Mouse (Mus musculus): ENCODE data around the gene Ikzf3. TPM values are rescaled to one million over a fixed set of nuclear protein-coding genes. Genes with fewer than 3 reads are reported as not detected.

Ikzf3 gene
- total RNA-seq, 4 experiments from 2014 or later: not detected

DNA sequence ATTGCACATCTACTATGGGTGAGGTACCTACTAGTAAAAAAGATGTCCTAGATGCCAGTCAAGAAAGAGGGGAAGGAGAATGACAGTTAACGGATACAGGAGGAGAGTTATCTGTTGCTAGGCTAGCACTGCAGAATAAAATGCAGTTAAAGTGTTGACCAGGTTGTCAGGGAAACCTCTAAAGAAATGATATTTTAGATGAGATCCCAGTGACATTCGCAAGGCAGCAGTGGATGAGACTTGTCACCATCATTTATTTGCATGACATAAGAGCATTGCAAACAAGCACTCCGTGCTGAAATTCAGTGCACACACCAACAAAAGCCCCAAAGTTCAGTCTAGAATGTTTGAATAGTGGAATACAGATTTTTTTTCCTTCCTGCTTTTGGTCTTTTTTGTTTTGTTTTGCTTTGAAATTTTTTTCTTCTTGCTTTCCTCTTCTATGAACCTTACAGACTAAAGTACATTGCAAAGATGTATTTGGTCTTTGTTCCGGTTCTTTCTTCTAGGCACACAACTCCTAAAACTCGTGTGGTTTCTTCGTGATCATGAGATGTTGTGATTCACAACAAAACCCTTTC is 32.4 kb downstream of the Ikzf3 start:
- DNase-seq (ENCODE audit: low spot score in 2 of 2): no peak

- no peak for DNase-seq (ENCODE audit: low spot score in 2 of 2)
Observed at GRCm38 (mm10) chr11:98512881-98513280, 33.0 kb downstream of the Ikzf3 start.

DNA sequence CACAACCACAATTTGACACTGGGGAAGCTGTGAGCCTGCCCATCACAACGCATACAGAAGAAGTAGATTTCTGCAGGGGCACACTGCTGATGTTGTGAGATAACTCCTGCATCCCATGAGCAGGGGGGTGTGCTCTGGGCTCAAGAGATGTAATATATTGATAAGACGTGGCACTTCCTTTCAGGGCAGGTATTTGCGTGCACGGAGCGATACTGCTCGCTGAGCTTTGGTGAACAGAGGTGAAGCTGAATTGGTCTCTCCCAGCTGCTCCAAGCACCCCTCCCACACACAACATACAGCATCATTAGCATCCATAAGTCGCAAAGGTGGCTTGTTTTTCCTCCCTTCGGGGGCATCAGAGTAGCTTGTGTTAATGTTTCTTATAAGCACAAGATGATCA is 35.7 kb downstream of the Ikzf3 start:
- no peak for DNase-seq (ENCODE audit: low spot score in 2 of 2)

DNA sequence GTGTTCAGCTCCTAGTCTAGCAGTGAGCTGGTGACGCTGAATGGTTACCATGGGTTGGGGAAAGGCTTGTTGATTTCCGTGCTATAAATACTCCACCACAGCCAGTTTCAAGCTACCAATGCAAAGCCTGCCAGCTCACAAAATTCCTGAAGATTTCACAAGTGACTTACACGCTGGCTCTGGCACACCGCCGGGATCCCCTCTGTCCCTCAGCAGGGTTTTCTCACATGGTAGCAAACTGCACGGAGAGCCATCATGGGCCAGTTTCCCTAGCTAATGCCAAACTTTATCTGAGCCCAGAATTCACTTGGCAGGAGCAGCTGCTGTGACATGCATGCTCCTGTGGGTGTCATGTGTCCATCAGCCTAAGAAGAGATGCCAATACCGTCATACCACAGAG is 36.4 kb downstream of the Ikzf3 start:
- DNase-seq (ENCODE audit: low spot score in 2 of 2): peak; percentile 41 to 47

DNA sequence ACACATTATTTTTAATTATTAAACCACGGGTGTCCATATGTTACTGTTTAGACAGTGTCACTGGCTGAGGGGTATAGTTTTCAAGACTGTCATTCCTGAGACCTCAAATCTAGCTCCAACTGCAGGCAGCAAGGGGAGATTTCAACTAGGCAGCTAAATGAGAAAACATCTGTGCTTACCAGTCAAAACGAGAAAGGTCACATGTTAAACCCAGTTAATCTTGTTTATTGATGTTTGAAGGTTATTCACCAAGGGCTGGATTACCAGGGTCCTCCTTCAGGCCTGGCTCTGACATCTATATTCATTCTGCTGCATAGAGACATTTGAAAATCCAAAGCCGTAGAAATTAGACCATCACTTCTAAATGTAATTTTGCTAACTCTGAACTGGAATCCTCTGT is 40.9 kb downstream of the Ikzf3 start:
- no peak for DNase-seq (ENCODE audit: low spot score in 2 of 2)

DNA sequence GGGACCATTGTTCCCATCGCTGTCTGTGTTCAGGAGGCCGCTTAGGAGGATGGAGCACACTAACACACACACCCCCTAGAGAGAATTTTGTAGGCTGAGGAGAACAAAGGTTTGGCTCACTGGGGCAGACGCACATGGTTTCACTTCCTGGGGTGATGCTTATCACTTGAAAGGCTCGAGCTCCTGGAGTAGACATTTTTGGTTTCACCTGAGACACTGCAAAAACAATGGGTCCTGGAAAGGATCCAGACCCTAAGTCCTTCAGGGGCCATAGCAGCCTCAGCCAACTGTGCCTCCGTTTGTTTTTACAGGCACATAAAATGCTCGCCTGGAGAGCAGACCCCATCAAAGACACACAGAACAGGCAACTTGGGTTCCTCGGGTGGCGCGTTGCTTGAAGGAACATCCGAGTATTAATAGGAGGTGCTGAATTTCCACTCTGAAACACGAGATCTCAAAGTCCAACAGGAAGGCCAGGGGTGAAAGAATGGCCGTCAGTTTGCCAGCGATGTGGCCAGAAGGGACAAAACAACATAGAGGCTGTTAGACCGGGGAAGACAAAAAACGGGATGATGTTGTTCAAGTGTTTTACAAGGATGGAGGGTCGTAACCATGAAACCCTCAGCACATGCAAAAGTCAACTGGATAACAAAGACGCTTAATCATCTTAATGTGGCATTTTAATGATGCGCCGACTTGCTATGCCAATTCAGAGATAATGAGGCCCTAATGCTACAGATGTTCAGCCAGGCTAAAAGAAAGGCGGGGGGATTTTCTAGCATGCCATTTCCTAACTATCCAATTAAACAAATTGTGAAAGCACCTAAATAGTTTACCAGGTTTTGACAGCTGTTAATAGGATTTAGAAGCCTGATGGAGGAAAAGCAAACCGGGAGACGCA is 48.2 kb downstream of the Ikzf3 start:
- DNase-seq (ENCODE audit: low spot score in 2 of 2): no peak

DNA sequence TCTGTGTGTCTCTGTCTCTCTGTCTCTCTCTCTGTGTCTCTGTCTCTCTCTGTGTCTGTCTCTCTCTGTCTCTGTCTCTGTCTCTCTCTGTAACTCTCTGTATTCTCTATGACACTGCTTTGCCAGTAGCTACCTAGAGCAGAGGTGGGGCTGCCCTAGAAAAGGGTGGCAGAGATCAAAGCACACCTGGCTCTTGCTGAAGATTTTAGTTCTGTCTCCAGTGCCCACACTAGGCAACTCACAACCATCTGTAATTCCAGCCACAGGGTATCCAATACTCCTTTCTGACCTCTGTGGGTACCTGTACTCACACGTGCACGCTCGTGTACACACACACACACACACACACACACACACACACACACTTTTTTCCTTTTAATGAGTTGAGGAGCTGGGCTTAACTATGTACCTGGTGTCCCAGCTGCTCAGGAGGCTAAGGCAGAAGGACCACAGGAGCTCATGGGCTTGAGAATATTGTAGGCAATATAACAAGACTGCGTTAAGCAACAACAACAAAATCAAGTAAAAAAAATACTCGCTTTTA is 50.6 kb downstream of the Ikzf3 start:
- DNase-seq (ENCODE audit: low spot score in 2 of 2): no peak

DNA sequence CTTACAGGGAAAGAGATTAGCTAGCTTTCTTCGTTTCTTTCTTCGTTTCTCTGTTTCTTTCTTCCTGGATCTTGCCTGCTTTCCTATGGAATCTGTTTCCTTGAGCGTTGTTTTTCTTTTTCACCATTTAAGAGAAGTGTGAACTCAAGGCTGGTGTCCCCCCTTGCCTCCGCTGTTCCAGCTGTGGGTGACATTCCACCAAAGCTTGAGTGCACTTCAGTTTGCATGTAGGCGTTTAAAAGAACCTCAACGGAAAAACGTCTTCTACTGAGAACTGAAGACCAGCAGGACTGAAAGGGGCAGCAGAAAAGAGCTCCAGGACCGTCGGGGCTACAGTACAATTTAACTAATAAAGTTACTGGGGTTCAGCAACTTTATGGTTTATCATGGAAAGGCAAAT is 52.4 kb downstream of the Ikzf3 start:
- DNase-seq (ENCODE audit: low spot score in 2 of 2): no peak

DNA sequence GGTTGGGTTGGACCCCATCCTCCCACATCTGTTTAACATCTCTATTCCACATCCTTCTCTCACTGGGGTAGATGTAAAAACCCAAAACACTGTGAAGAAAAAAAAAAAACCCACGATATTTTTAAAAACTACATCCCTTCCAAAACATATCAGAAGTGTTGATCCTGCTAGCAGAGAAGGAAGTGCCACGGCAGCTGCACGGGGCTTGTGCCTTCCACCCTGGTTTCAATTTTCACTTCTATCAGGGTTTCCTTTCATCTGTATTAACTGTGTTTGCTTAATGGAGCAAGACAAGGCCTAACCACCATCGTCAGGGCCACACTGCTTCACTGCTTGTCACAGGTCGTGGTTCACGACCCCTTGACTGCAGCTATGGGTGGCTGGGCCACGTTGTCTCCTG is 52.9 kb downstream of the Ikzf3 start:
- DNase-seq (ENCODE audit: low spot score in 2 of 2): no peak

GRCm38 (mm10) chr11:98491571-98491970 is 54.3 kb downstream of the Ikzf3 start:
- no peak for DNase-seq (ENCODE audit: low spot score in 2 of 2)

DNA sequence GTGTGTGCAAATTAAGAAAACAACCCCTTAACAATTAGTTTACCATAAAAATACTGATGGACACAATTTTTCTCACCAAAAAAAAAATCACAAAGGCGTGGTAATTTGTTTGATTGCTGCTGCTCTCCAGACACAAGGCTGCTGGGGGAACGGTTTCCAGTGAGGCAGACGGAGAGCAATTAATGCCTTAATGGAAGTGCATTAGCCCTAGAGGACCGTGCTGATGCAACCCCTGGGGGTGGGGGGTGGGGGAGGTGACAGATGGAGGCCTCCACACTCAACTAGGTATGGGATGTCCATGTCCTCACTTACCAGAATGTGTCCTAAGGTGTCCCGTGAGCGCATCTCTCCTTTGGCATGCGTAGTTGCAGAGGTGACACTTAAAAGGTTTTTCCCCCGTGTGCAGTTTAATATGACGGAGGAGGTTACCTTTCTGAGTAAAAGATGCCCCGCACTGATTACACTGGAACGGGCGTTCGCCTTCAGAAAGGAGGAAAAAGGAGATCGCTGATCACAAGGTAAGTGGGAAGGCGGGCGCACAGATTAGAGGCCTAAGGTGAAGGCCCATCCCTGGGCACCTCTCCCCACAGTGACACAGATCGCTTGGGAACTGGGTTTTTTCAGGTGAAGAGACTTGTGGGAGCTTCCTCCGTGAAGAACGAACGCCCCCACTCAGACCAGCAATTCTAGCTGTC is 57.1 kb downstream of the Ikzf3 start:
- no peak for DNase-seq (ENCODE audit: low spot score in 2 of 2)

DNA sequence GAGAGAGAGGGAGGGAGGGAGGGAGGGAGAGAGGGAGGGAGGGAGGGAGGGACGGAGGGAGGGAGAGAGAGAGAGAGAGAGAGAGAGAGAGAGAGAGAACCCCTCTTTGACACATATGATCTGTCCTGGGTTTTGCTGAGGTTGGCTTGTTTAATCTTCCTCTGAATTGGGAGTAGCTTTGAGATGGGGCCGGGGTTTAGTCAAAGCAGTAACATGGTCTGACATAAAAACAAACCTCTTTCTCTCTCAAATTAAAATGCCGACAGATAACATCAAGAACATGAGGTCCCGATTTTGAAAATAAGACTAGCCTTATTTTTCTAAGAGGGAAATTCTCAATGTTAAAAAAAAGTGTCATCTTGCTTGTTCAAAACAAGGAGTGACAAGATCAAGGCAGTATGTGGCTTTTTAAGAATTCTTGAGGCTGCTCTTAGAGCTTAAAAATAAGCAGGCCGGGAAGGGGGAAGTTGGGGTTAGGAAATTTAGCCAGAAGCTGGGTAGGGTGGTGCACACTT is 58.2 kb downstream of the Ikzf3 start:
- DNase-seq (ENCODE audit: low spot score in 2 of 2): no peak

- no peak for DNase-seq (ENCODE audit: low spot score in 2 of 2)
Observed at GRCm38 (mm10) chr11:98485749-98486148, 60.1 kb downstream of the Ikzf3 start.

GRCm38 (mm10) chr11:98482067-98482466 is 63.8 kb downstream of the Ikzf3 start:
- DNase-seq (ENCODE audit: low spot score in 2 of 2): no peak

DNA sequence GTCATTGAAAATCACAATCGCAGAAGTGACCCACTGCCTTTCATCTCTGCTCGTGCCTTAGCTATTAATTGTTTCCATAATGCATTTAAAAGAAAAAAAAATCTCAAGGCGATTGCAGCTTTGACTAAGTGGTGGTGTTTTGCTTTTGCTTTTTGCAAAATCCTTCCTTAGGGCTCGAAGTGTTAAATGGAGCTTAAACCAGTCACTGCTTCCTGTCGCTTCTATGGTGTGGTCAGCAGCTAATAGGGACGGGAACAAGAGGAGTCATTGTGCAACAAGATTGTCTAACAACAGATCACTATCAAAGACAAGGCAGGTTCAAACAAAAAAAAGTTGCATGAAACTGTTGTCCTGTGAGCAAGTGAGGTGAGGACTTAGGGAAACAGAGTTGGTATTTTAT is 64.6 kb downstream of the Ikzf3 start:
- no peak for DNase-seq (ENCODE audit: low spot score in 2 of 2)

GRCm38 (mm10) chr11:98479940-98480497 is 65.8 kb downstream of the Ikzf3 start:
- no peak for DNase-seq (ENCODE audit: low spot score in 2 of 2)

DNA sequence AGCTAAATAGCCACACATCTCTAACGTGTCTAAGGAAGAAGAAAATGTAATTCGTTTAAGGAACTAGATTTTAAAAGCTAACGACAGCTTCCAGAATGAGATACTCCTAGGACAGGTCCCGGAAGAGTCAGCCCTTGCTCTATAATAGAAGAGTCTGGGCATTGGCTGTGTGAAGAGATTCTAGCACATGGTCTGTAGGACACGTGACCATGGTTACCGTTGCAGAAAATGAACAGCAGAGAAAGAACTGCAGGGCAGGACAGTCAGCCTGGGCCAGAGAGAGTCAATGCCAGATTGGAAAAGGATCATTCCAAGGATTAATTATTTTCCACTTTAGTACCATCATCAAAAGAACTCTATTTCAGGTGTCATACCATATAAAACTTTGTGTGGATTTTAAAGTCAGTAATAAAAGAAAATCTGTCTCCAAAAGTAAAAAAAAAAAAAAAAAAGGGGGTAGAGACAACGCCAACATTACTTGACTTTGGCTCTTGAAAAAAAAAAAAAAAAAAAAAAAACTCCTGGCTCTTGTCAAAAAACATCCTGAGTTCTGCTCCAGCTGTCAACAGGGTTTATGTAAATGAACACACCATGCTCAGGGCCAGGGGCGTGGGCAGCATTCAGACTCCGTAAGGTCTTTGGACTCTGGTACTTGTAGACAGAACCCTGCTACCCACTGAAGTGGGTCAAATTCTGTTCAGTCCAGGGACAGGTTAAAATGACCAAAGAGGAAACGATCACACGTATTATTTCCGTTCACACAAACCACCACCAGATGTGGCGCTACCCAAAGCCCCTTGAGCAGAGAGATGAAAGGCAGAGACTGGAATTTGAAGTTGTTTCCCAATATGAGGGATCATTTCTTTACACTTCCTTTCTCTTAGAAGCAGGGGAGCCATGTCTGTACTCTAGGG is 66.5 kb downstream of the Ikzf3 start:
- DNase-seq (ENCODE audit: low spot score in 2 of 2): no peak

DNA sequence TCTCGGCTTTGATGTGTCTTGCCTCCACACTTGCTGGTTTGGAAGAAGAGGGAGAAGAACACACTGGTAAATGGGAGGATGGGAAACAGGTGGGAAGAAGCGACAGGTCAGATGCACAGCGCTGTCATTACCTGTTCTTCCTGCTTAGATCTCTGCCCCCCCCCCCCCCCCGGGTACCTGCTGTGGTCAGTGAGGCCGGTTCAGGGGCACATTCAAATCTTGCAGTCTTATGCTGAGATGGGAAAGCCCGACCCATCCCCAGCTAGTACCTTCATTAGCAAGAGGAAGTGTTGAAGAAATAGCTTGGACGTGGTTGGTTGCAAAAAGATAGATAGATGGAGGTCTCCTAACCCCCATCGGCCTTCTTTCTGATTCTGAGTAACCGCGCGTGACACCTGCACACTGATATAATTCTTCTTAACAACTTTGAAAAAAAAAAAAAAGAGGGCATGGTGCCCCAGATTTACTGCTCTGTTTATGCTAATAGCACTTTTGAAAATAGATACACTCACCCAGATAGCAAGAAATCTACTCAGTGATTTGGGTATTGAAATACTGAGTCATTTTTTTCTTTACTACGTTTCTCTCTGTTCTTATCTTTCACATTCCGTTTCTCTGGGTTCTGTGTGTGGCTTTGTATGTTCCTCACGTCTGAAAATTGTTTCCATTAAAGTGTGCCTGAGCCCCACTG is 68.7 kb downstream of the Ikzf3 start:
- DNase-seq (ENCODE audit: low spot score in 2 of 2): no peak

DNA sequence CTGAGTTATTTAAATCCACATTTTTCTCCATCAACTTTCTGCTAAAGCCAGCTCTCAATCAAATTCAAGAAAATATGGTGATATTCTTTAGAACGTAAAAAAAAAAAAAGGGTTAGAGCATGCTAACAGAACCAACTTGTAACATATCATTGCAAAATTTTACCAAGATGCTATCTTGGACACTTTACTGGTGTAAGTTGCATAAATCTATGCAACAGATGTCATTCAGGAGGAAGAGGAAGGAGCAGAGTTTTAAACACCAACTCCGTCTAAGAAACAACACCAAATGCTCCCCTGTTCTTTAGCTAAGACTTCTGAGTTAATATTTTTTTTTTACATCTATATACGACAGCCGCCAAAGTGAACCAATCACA is 69.4 kb downstream of the Ikzf3 start:
- DNase-seq (ENCODE audit: low spot score in 2 of 2): no peak
